Mouse (Mus musculus): ENCODE measurements around the gene Bmp2k.

Bmp2k gene

GRCm38 (mm10) chr5:96997310-96997801, at the start of gene Bmp2k:
Gene Bmp2k, plus strand, starts transcription at chr5:96997689.
- DNase-seq (ENCODE audit: low read depth, low spot score): peak; percentile 86

DNA sequence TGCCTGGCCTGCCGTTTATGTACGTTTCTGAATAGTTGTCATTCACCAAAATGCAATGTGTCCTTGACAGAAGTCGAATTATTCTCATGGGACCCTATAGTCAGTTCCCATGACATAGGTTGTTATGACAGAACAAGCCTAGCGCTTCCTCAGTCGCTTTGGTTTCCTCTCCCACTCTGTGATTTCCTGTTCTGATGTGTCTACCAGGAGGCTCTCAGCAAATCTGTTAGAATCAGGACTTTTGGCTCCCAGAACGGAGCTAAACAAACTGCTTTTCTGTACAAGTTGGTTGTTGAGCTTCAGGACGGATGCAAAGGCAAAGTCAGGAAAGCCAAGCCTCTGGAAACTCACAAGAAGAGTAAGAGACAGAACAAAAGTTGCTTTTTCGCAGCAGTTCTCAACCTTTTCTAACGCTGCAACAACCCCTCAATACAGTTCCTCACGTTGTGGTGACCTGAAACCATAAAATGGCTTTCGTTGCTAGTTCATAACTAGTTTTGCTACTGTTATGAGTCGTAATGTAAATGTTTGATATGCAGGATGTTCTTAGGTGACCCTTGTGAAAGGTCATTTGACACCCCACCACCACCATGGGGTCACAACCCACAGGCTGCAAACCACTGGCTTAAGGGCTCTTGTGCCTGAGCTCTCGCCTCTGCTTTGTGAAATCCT, 48.5 kb upstream of the Bmp2k start:
- DNase-seq (ENCODE audit: low read depth, low spot score): no peak

DNA sequence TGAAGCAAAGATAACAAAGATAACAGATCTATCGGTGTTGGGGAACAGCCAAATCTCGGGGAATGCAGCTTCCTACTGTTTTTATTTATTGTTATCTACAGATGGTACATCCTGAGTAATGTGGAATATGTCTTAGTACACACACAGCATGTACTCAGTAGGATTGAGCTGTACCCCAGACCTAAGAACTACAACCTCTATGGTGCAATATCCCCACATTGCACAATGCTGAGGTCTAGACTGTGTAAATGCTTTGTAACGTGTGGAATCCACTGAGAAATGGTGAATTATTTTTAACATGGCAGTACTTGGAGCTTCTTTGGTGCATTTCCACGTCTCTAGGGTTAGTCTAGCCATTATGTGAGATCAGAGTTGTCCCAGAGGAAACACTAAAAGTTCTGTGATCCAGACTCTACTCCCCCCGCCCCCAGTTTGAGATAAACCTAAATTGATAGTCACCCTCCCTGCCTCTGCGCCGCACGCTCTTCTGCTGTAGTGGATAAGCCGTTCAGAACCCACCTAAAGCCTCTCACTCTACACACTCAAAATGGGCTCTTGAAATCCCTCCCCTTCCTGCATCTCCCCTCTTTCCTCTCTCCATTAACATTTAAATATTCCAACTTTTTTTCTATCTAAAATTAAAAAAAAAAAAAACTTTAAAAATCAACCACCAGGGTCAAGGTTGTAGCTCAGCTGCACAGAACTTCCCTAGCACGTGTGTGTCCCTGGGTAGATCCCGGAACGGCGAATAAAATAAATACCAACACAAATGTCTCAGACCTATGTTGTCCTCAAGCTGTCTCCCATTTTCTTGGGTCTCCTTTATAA, 47.4 kb upstream of the Bmp2k start:
- no peak for DNase-seq (ENCODE audit: low read depth, low spot score)

DNA sequence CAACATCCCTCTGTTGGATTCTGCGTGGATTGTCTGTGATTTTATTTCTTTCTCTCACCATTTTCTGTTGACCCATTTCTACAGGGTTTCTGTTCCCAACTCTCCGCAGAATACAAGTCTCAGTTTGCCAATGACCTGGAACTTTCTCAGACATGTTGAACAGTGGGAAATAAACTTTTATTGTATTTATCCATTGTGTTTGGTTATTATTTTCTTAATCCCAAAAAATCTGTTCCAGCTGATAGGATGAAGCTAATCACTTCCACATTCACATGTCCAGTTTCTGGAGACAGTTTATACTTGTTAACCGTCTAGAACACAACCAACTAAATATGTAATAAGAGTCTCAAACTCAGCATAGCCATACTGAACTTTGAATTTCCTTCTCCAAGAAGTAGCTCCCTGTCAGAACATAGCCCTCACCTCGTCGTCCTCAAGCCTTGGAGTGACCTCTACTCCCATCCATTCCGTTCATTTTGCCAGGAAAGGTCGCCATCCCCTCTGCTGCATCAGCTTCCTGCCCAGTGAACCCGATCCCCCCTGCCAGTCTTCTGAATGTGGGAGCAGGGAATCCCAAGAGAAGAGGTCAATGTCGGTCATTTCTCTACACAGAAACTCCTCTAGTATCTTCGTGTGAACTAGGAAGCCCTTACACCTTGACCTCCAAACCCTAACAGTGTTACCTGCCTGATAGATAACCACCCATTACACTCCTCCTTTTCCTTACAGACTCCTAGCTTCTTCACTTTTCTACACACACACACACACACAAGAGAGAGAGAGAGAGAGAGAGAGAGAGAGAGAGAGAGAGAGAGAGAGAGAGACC, 46.6 kb upstream of the Bmp2k start:
- no peak for DNase-seq (ENCODE audit: low read depth, low spot score)

DNA sequence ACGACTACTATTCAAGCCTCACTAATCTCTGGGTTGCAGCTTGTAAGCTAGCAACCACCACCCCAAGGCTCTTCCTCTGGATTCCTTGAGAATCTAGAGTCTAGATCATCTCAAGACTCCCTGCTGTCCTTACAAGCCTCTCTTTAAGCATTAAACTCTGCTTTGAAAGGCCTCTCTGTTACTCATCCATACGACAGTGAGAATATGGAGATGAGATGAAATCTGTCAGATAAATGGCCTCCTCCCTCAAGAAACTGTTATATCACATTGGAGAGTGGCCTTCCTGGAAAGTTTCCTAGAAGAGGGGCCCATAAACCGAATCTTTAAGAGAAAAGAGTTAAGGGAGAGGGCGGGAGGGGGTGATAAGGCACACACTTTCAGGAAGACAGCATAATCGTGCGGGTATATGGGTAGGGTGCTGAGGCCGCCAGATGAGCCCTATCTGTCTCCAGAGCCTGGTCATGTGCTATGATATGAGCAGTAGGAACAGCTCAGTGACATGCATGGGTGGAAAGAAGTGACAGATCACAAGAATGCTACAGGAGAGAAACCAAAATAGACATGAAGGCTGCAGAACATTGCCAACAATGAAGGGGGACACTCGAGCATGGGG, 45.9 kb upstream of the Bmp2k start:
- no peak for DNase-seq (ENCODE audit: low read depth, low spot score)

GRCm38 (mm10) chr5:96954040-96954439, 43.4 kb upstream of the Bmp2k start:
- peak; percentile 44 for DNase-seq (ENCODE audit: low read depth, low spot score)

- DNase-seq (ENCODE audit: low read depth, low spot score): no peak
Measured at GRCm38 (mm10) chr5:96954466-96955027, 42.9 kb upstream of the Bmp2k start.

DNA sequence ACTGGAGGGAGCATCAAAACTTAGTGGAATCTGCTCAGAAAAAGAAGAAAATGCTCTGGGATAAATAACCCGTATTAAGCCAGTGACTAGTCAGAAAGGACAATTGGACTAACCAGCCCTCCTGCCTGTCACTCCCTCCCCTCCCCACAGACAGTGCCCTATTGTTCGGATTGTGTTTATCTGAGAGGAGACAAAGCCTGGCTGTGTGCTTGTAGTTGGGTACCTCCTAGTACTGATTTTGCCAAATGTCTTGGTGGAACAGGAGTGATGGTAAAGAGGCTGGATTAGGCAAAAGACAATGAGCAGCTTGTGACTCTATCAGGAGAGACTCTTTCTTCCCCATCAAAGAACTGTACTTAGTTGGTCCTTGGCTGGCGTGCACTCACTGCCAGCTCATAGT, 40.6 kb upstream of the Bmp2k start:
- DNase-seq (ENCODE audit: low read depth, low spot score): no peak

DNA sequence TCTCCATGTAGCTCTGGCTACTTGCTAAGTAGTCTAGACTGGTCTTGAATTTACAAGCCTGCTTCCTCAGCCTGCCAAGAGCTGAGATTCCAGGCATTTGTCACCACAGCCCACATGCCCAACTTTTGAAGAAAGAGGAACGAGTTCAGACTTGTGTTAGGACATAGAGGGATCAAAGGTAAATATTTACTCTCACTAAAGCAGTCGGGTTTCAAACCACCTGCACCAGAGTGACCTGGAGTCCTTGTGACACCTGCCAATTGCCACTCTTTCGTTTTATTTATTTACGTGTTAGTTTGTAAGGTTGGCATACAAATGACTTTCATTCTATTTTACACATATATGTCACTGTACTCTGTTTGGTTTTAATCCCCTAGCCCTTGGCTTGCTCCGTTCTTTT, 36.4 kb upstream of the Bmp2k start:
- no peak for DNase-seq (ENCODE audit: low read depth, low spot score)

GRCm38 (mm10) chr5:96961852-96962251, 35.6 kb upstream of the Bmp2k start:
- DNase-seq (ENCODE audit: low read depth, low spot score): no peak

GRCm38 (mm10) chr5:96962252-96962933, 35.1 kb upstream of the Bmp2k start:
- no peak for DNase-seq (ENCODE audit: low read depth, low spot score)

DNA sequence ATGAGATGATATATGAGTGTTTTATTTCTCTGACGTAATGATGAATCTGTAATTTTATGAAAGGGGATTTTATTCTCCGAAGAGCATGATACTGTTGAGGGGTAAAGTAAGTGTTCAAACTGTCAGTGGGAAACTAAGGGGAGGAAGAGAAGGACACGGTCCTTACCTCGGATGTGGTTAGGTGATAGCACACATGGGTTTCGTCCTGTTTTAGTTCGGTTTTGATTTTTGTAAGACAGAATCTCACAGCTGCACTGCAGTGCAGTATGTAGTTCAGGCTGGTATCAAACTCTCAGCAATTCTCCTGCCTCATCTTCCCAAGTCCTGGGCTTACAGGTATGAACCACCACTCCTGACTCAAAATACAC, 34.6 kb upstream of the Bmp2k start:
- no peak for DNase-seq (ENCODE audit: low read depth, low spot score)

DNA sequence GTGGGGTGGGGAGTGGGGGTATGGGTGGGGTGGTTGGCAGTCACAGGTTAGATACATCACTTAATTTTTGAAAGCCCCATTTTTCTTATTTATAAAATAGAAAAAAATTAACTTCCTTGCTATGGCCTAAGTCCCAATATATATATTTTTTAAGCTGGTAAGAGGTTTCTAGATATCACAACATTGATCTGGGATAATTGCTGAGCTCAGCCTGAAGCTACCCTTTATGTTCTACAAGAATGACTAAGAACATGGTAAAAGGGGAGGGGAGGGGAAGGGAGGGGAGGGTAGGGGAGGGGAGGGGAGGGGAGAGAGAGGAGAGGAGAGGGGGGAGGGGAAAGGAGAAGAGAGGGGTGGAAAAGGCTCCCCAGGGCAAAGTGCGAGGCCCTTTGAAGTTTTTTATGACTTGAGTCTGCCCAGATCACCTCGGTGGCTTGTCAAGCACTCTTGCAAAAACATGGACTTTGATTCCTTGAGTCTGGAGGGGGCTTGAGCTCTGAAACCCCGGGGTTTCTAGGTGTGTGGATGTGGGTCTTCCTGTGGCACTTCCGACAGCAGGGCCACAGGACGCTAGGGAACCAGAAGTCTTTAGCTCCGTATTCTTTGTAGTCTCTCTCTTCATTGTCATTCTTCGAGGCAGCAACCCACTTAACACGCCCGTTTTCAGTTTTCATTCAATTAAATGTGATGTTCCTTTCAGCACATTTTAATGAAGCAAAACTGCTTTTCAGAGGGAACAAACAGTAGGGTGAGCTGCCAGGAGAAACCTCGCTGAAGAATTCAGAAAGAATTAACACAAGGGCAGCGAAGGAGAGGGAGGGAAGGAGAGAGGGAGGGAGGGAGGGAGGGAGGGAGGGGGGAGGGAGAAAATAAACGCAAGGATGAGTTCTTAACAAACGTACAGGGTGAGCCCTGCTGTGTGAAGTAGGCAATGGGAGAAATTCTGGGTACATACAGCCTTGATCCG, 33.1 kb upstream of the Bmp2k start:
- no peak for DNase-seq (ENCODE audit: low read depth, low spot score)

GRCm38 (mm10) chr5:96965029-96965403, 32.5 kb upstream of the Bmp2k start:
- DNase-seq (ENCODE audit: low read depth, low spot score): no peak

- DNase-seq (ENCODE audit: low read depth, low spot score): no peak
Measured at GRCm38 (mm10) chr5:96965503-96965902, 32.0 kb upstream of the Bmp2k start.

DNA sequence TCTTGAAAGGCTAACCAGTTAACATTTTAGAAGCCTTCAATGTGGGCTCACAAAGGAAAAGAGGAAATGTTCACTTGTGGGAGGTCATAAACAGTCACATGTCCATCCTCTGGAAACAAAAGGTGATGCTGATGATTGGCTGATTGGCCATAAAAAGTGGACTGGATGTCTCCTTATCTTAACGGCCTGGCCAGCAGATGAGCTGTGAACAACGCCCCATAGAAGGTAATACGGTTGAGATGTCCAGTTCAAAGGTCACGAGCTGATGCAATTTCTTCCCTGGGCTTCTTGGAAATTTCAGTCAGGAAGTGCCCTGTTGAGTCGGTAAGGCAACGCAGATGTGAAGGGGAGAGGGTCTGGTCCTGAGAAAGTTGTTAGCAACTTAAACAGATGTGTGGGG, 28.9 kb upstream of the Bmp2k start:
- no peak for DNase-seq (ENCODE audit: low read depth, low spot score)

DNA sequence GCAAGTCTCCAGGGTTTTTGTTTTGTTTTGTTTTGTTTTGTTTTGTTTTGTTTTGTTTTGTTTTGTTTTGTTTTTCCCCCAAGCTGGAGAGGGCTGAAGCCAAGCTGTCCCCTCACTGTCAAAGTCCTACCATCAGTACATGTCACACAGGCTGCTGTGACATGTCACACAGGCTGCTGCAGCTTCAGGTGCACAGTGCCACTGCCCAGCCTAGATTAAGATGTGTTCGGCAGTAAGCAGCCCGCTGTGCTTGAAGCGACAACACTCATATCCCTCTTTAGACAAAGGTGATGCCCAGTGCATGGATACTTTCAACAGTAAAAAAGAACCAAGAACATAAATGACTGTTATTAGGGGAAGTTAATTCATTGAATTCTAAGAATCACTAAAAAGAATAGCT, 28.5 kb upstream of the Bmp2k start:
- no peak for DNase-seq (ENCODE audit: low read depth, low spot score)

DNA sequence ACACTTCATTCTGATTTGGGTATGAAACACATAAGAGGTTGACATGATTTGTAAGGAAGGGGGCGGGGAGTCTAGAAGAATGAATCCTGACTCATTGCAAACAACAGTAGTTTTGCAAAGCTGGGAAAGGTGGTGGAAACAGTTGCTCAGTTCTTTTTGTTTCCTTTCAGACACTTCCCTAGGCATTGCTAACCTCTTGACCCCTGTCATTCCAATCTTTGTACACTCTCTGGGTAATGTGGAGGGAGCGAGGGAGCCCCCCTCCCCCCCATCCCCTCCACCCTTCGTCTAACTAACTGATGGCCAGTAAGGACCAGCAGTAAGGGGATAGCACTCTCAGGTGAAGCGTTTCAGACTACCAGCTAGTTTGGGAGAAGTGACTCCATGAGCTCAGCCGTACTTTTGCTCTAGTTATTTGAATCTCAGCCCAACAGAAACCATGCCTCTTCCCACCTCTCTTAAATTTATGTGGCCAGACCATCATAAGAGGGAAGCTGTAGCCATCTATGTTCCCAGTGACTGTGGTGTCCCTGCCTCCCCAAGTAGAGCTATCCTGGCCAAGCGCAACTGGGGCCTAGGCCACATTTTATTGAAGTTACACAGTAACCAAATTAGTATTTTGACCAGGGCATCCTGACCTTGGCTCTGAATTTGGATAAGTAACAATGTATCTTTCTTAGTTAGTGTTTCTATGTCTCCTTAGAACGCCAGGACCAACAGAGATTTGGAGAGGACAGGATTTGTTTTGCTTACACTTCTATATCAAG, 27.6 kb upstream of the Bmp2k start:
- DNase-seq (ENCODE audit: low read depth, low spot score): no peak

DNA sequence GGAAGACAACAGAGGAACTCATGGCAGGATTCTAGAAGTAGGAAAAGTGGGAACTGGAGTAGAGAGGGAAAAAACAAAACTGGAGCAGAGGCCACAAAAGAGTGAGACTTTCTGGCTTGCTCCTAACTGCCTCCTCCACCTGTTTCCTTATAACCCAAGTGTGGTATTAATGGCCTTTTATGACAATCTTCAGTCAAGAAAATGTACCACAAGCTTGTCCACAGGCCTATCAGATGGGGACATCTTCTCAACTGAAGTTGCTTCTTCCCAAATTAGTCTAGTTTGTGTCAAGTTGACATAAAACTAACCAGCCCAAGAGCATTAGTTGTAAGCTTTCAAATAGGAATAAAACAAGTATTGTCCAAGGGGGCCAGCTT, 27.0 kb upstream of the Bmp2k start:
- DNase-seq (ENCODE audit: low read depth, low spot score): no peak

All from retina, postnatal 7 days (tissue).